Mouse (Mus musculus): ENCODE measurements around the gene Mogs.
"Not testable (repeated sequence)": the region's sequence is repeated elsewhere in the genome, so short reads cannot be mapped to it uniquely, and the experiment has no call there.

The Mogs gene

DNA sequence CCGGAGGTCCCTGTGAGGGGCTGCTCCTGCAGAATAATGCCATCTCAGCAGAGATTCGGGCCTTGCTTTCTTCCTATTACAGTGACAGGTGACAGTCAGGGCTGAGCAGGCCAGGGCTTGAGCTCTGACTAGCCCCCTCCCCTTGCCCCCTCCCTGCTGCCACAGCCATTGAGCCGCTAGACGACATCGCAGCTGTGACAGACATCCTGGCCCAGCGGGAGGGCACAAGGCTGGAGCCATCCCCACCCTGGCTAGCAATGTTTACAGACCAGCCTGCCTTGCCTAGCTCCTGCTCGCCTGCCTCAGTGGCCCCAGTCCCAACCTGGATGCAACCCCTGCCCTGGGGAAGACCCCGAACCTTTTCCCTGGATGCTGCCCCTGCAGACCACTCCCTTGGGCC, 36.4 kb downstream of the Mogs start:
- DNase-seq (ENCODE audit: low spot score), result no peak

- DNase-seq (ENCODE audit: low spot score), result no peak
Observed at GRCm38 (mm10) chr6:83153038-83153437, 37.7 kb downstream of the Mogs start.

DNA sequence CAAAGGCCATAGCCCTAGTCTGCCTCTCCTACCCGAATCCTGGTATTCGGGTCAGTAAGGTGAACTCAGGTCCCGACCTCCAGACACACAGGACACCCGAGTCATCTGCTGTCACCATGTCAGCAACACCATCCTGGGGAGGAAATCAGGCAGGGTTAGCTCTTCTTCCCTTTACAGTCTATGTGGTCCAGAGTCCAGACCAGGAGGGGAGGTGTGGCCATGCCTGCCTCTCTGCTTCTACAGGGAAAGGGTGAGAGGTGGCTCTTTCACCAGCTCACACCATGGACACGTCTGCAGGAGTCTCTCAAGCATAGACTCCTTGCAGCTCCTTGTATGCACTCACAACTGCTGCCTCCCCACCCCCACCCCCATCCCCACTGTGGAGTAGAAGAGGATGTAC, 38.2 kb downstream of the Mogs start:
- no peak for DNase-seq (ENCODE audit: low spot score)

DNA sequence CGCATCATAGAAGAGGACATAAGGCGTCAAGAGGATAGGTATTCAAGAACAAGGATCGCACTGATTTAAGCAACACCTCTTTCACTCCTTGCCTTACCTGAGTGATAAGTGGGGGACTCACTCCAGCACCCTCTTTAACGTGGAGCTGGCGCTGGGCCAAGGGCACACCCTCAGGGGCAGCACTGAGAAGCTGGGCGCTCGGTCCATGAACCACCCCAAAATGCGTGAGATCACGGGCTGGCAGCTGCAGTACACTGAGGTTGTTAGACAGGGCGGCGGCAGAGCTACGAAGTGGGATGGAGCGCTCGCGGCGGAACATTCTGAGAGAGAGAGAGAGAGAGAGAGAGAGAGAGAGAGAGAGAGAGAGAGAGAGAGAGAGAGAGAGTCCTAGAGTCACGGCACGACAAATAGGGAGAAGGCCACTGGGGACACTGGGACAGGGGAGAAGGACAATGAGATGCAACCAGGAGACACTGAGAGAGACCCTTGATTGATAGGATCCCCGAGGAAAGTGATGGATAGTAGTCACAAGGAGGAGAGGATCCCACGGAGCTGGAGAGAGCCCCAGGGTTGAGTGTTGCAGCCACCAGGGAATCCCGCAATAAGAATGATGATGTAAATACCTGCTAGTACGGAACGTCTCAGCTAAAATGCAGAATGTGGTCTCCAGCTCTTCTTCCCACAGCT, 40.4 kb downstream of the Mogs start:
- no peak for DNase-seq (ENCODE audit: low spot score)

GRCm38 (mm10) chr6:83156259-83156684, 41.0 kb downstream of the Mogs start, which contains the start of the genes Wdr54 and 1700003E16Rik:
Gene Wdr54 (minus strand): TSS chr6:83156397.
Gene 1700003E16Rik (plus strand): TSS chr6:83156404.
- no peak for DNase-seq (ENCODE audit: low spot score)

DNA sequence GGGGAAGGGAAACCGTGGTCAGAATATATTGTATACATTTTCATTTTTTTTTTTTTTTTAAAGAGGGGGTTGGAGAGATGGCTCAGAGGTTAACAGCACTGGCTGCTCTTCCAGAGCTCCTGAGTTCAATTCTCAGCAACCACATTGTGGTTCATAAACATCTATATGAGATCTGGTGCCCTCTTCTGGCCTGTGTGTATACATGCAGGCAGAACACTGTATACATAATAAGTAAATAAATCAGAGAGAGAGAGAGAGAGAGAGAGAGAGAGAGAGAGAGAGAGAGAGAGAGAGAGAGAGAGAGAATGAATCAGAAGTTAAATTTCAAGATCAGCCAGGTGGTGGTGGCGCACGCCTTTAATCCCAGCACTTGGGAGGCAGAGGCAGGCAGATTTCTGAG, 44.2 kb downstream of the Mogs start:
- not testable (repeated sequence) for DNase-seq (ENCODE audit: low spot score)

GRCm38 (mm10) chr6:83161442-83161841, 46.1 kb downstream of the Mogs start:
- DNase-seq (ENCODE audit: low spot score), result no peak

GRCm38 (mm10) chr6:83161921-83162641, 46.8 kb downstream of the Mogs start:
- DNase-seq (ENCODE audit: low spot score), result peak; percentile 25

DNA sequence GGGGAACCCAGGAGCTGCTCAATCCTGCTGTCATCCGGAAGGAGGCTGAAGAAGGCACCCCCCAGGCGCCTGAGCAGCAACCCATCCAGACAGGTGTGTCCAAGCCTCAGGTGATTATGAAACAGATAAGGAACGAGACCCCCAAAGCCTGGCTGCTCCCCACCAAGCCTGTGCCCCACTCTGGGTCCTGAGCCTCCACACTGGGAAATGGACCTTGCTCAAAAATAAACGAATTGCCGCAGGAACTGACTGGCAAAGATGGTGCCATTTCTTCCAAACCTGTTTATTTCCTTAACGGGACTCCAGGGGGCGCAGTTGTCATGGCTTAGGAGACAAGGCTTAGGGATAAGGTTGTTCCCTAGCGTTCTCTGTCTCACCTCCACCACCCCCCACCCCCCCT, 47.4 kb downstream of the Mogs start:
- no peak for DNase-seq (ENCODE audit: low spot score)

DNA sequence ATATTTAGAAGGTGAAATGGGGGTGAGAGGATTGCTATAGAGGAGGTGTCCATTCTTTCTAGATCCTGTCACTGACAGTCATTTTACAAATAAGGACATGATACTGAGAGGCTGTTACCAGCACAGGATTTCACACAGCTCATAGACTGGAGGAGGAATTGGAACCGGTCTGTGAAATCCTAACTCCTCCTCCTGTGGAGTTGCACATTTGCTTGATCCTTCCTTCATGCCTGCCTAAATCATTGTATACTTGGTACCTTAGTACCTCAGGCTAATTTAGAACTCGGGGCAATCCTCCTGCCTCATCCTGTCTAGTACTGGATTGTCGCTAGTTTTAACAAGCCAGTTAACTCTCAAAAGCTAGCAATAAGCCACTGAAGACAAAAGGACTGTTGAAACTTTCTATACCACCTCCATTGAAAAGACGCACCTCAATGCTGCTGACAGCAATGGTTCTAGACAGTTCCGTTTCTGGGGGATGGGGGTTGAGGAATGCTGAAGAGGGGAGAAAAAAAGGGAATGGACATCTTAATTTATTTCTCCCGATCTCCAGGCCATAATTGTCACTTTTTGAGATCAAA, 49.8 kb downstream of the Mogs start:
- no peak for DNase-seq (ENCODE audit: low spot score)

GRCm38 (mm10) chr6:83165607-83166242, 50.4 kb downstream of the Mogs start, which contains the start of gene Dctn1:
Gene Dctn1 (plus strand): TSS chr6:83165920.
- peak; percentile 94 for DNase-seq (ENCODE audit: low spot score)

GRCm38 (mm10) chr6:83166243-83166630, 50.9 kb downstream of the Mogs start:
- DNase-seq (ENCODE audit: low spot score), result no peak
